Mouse (Mus musculus) heart, adult 2 months (tissue): Measurements from ENCODE around the gene Fhit.

Source experiments
- CTCF ChIP-seq: fragments of 200-600 bp; IDR thresholded peaks from 2 replicates; pipeline ENCODE4 v1.8.1; 2022; ENCODE audit warnings: antibody characterized with exemption, mild to moderate bottlenecking, moderate library complexity
- EP300 ChIP-seq: fragments of 200-500 bp; IDR thresholded peaks from 2 replicates; pipeline ENCODE4 v1.6.1; 2011; ENCODE audit warnings: low read depth, low read length, control low read depth; ENCODE audit not compliant: insufficient read depth
- POLR2A ChIP-seq: fragments of 200-500 bp; IDR thresholded peaks from 2 replicates; pipeline ENCODE4 v1.6.1; 2011; ENCODE audit warnings: mild to moderate bottlenecking, low read depth, low read length, control low read depth; ENCODE audit not compliant: insufficient read depth

DNA sequence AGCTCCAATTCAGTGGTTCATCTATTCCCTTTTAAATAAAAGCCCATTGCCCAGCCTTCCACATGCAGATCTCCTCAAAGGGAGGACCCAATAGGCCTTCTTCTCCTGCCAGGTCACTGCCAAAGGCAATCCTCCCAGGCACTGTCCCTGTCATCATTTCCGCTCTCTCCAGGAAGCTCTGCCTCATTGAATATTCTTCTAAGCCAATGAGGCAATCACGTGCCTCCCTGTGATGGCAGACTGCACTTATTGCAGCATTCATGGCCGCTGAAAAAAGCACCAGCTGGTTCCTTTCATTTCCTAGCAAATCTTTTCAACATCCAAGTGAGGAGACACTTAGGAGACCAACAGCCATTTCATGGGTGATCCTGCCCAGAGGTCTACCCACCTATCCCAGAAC, 77.9 kb downstream of the Fhit start:
- TF ChIP-seq CTCF (no peak), POLR2A (no peak), EP300 (no peak)
